ENCODE assay signal across 11 mouse cellular contexts in the genomic region with DNA sequence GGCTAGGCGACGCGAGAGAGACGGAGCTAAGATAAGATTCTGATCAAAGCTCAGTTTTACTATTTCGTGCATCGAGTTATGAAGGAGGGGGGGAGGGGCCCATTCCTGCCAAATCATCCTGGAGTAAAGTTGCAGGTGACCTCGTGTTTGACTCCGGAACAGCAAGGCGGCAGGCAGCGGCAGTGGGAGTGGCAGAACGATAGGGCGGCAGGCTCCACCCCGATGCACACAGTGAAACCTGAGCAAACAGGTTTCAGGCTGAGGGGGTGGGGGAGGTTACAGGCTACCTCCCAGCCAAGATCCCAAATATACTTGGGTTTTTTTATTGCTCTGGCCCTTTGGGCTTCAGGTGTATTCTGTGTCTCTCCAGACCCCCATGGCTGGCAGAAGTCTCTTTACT. TPM values are rescaled to one million over a fixed set of nuclear protein-coding genes. Genes with fewer than 3 reads are reported as not detected.
DNase-seq lines count a peak whose midpoint lies in the region; ATAC-seq lines count a peak whose summit lies in the region.
"Had no signal": no experiment of that assay in that cellular context is flagged by ENCODE, and none has a peak within 500 bp of the region (broad histone marks: within the 10 kb centered on the region; RNA-seq: fewer than 3 reads in every experiment).

No protein-coding gene starts in this region.

- H3K4me3 ChIP-seq in hindbrain, embryonic 15.5 days: no peak overlapping the region
- no peak overlapping the region for H3K4me3 ChIP-seq in hindbrain, embryonic 12.5 days
- peak overlapping the region; percentile 38 for H3K4me3 ChIP-seq in embryonic facial prominence, embryonic 10.5 days
- peak overlapping the region; percentile 10; the same call in 1 of the 2 replicates for H3K4me3 ChIP-seq in kidney, embryonic 14.5 days (ENCODE audit: low read length)
- H3K4me3 ChIP-seq in liver, embryonic 15.5 days (replicated peaks): no peak overlapping the region
- H3K4me3 ChIP-seq: layer of hippocampus, adult 2 months had no signal

- peak overlapping the region; percentile 37 for H3K4me2 ChIP-seq in hindbrain, embryonic 15.5 days
- H3K4me2 ChIP-seq in hindbrain, embryonic 12.5 days (replicated peaks): no peak overlapping the region; the same call in 1 of the 2 replicates
- H3K4me2 ChIP-seq in kidney, embryonic 14.5 days (replicated peaks; ENCODE audit: low read depth, low read length): peak overlapping the region; percentile 24
- H3K4me2 ChIP-seq in liver, embryonic 15.5 days: peak overlapping the region; percentile 42

- H3K9me3 ChIP-seq in hindbrain, embryonic 15.5 days: no peaks in the 10 kb centered on the region
- H3K9me3 ChIP-seq in hindbrain, embryonic 12.5 days (replicated peaks): no peaks in the 10 kb centered on the region
- H3K9me3 ChIP-seq in embryonic facial prominence, embryonic 10.5 days: no peaks in the 10 kb centered on the region
- H3K9me3 ChIP-seq in kidney, embryonic 14.5 days (ENCODE audit: control insufficient read depth, low read length): no peaks in the 10 kb centered on the region
- H3K9me3 ChIP-seq in liver, embryonic 15.5 days (replicated peaks): no peaks in the 10 kb centered on the region

- no peak overlapping the region for H3K9ac ChIP-seq in hindbrain, embryonic 15.5 days
- no peak overlapping the region for H3K9ac ChIP-seq in hindbrain, embryonic 12.5 days
- H3K9ac ChIP-seq in kidney, embryonic 14.5 days (ENCODE audit: low read depth, low read length): no peak overlapping the region
- H3K9ac ChIP-seq in liver, embryonic 15.5 days: no peak overlapping the region

- no peaks in the 10 kb centered on the region for H3K36me3 ChIP-seq in hindbrain, embryonic 15.5 days
- H3K36me3 ChIP-seq in hindbrain, embryonic 12.5 days: 0 out of 2 replicates have a peak, but pooled peaks cover 11% of the 10 kb centered on the region
- H3K36me3 ChIP-seq in embryonic facial prominence, embryonic 10.5 days (replicated peaks): peaks cover 36% of the 10 kb centered on the region
- peaks cover 5% of the 10 kb centered on the region; the same call in 1 of the 2 replicates for H3K36me3 ChIP-seq in kidney, embryonic 14.5 days (ENCODE audit: control insufficient read depth, insufficient read depth, low read length)
- peaks cover 29% of the 10 kb centered on the region for H3K36me3 ChIP-seq in liver, embryonic 15.5 days (replicated peaks)

- ATAC-seq in hindbrain, embryonic 15.5 days (ENCODE audit: low FRiP score, low read depth): no peak
- ATAC-seq in hindbrain, embryonic 12.5 days (ENCODE audit: low FRiP score): no peak
- peak; percentile 62 for ATAC-seq in kidney, embryonic 14.5 days (ENCODE audit: low FRiP score, low TSS enrichment)
- 0 out of 2 replicates have a peak, but pooled peaks have one; percentile 13 for ATAC-seq in liver, embryonic 15.5 days (ENCODE audit: insufficient read depth)
- no peak for ATAC-seq in erythroblast, adult 5-6 weeks (replicated peaks; ENCODE audit: low FRiP score, poor library complexity, severe bottlenecking)
- no peak for ATAC-seq in erythroid progenitor cell, adult 5-6 weeks (replicated peaks; ENCODE audit: low FRiP score, poor library complexity, severe bottlenecking)

- H3K4me1 ChIP-seq in hindbrain, embryonic 15.5 days (replicated peaks): peaks cover 8% of the 10 kb centered on the region; the same call in 1 of the 2 replicates
- peaks cover 8% of the 10 kb centered on the region for H3K4me1 ChIP-seq in hindbrain, embryonic 12.5 days
- peaks cover 22% of the 10 kb centered on the region for H3K4me1 ChIP-seq in embryonic facial prominence, embryonic 10.5 days
- H3K4me1 ChIP-seq in kidney, embryonic 14.5 days (ENCODE audit: control insufficient read depth, insufficient read depth, low read length): 0 out of 2 replicates have a peak, but pooled peaks cover 14% of the 10 kb centered on the region
- H3K4me1 ChIP-seq in liver, embryonic 15.5 days (replicated peaks): peaks cover 45% of the 10 kb centered on the region

- WGBS in hindbrain, embryonic 15.5 days: 33% methylated on average over 13 of the region's 13 CpGs
- WGBS in hindbrain, embryonic 12.5 days: 24% methylated on average over 13 of the region's 13 CpGs
- WGBS in embryonic facial prominence, embryonic 10.5 days: 13% methylated on average over 13 of the region's 13 CpGs
- WGBS in kidney, embryonic 14.5 days: 5% methylated on average over 13 of the region's 13 CpGs
- 41% methylated on average over 13 of the region's 13 CpGs for WGBS in liver, embryonic 15.5 days (ENCODE audit: insufficient replicate concordance)

- DNase-seq in embryonic facial prominence, embryonic 10.5 days (ENCODE audit: low spot score): peak; percentile 75
- no peak for DNase-seq in cerebellum, postnatal 4 days (ENCODE audit: low spot score in 2 of 2)
- DNase-seq: cerebellum, adult 9-10 months; thymus, postnatal 14 days had no signal

- no peaks in the 10 kb centered on the region for H3K27me3 ChIP-seq in hindbrain, embryonic 15.5 days
- H3K27me3 ChIP-seq in hindbrain, embryonic 12.5 days: no peaks in the 10 kb centered on the region
- no peaks in the 10 kb centered on the region for H3K27me3 ChIP-seq in embryonic facial prominence, embryonic 10.5 days (replicated peaks; ENCODE audit: low read depth, poor library complexity, severe bottlenecking)
- no peaks in the 10 kb centered on the region for H3K27me3 ChIP-seq in kidney, embryonic 14.5 days (ENCODE audit: control insufficient read depth, insufficient read depth, low read length)
- no peaks in the 10 kb centered on the region for H3K27me3 ChIP-seq in liver, embryonic 15.5 days

- H3K27ac ChIP-seq in hindbrain, embryonic 15.5 days (replicated peaks): no peak overlapping the region
- H3K27ac ChIP-seq in hindbrain, embryonic 12.5 days: no peak overlapping the region
- peak overlapping the region; percentile 24 for H3K27ac ChIP-seq in embryonic facial prominence, embryonic 10.5 days (replicated peaks)
- no peak overlapping the region for H3K27ac ChIP-seq in kidney, embryonic 14.5 days (ENCODE audit: low read depth, low read length)
- no peak overlapping the region for H3K27ac ChIP-seq in liver, embryonic 15.5 days (replicated peaks)
- H3K27ac ChIP-seq: layer of hippocampus, adult 2 months had no signal

RNA-seq across cellular contexts. Expression of gene Limd1, which starts 18.2 kb away (rescaled TPM):
- polyA plus RNA-seq in hindbrain, embryonic 15.5 days (2015; fragmentation: Nextera tagmentation; extraction: Ambion mirVana): 13.8 and 14.3 TPM in 2 replicates
- polyA plus RNA-seq in hindbrain, embryonic 12.5 days (2016; fragmentation: Nextera tagmentation; extraction: Ambion mirVana): 39.2 and 41.3 TPM in 2 replicates
- polyA plus RNA-seq in embryonic facial prominence, embryonic 10.5 days (2016; fragmentation: Nextera tagmentation; extraction: Ambion mirVana): 52.1 and 60.8 TPM in 2 replicates
- 36.7 and 55.9 TPM in 2 replicates for polyA plus RNA-seq in kidney, embryonic 14.5 days (2014; fragmentation: Nextera tagmentation; extraction: Ambion mirVana)
- polyA plus RNA-seq in liver, embryonic 15.5 days (2015; fragmentation: Nextera tagmentation; extraction: Ambion mirVana): 22.8 and 23.2 TPM in 2 replicates
- 10.7 and 19.2 TPM in 2 replicates for total RNA-seq in erythroblast, adult 5-6 weeks (2015; ENCODE audit: low replicate concordance)
- total RNA-seq in erythroblast, adult 5-6 weeks (2017; ENCODE audit: low replicate concordance): 14.1 and 22.6 TPM in 2 replicates
- 59.1 and 60.2 TPM in 2 replicates for total RNA-seq in erythroid progenitor cell, adult 5-6 weeks (2015; ENCODE audit: low replicate concordance)
- 46.1 and 70.6 TPM in 2 replicates for total RNA-seq in erythroid progenitor cell, adult 5-6 weeks (2017; ENCODE audit: low replicate concordance)

RNA-seq across cellular contexts. Expression of gene Sacm1l, which starts 32.9 kb away (rescaled TPM):
- polyA plus RNA-seq in hindbrain, embryonic 15.5 days (2015; fragmentation: Nextera tagmentation; extraction: Ambion mirVana): 51.2 and 52.9 TPM in 2 replicates
- 53.4 and 59.8 TPM in 2 replicates for polyA plus RNA-seq in hindbrain, embryonic 12.5 days (2016; fragmentation: Nextera tagmentation; extraction: Ambion mirVana)
- polyA plus RNA-seq in embryonic facial prominence, embryonic 10.5 days (2016; fragmentation: Nextera tagmentation; extraction: Ambion mirVana): 44.0 and 44.4 TPM in 2 replicates
- polyA plus RNA-seq in kidney, embryonic 14.5 days (2014; fragmentation: Nextera tagmentation; extraction: Ambion mirVana): 37.5 and 56.3 TPM in 2 replicates
- polyA plus RNA-seq in liver, embryonic 15.5 days (2015; fragmentation: Nextera tagmentation; extraction: Ambion mirVana): 25.7 and 26.5 TPM in 2 replicates
- total RNA-seq in erythroblast, adult 5-6 weeks (2015; ENCODE audit: low replicate concordance): 12.7 and 15.5 TPM in 2 replicates
- 12.8 and 13.4 TPM in 2 replicates for total RNA-seq in erythroblast, adult 5-6 weeks (2017; ENCODE audit: low replicate concordance)
- 23.1 and 25.2 TPM in 2 replicates for total RNA-seq in erythroid progenitor cell, adult 5-6 weeks (2015; ENCODE audit: low replicate concordance)
- total RNA-seq in erythroid progenitor cell, adult 5-6 weeks (2017; ENCODE audit: low replicate concordance): 23.8 and 32.0 TPM in 2 replicates

Comparison
In these comparisons a context has a peak if more than half of its experiments do, and no peak if none do; other contexts are left out.
1. ATAC-seq: peak in kidney, embryonic 14.5 days (single experiment) and liver, embryonic 15.5 days (single experiment); none in hindbrain, embryonic 15.5 days (single experiment), hindbrain, embryonic 12.5 days (single experiment), erythroblast, adult 5-6 weeks (single experiment) and erythroid progenitor cell, adult 5-6 weeks (single experiment).
2. H3K4me3 ChIP-seq: peak in embryonic facial prominence, embryonic 10.5 days (single experiment) and kidney, embryonic 14.5 days (single experiment); none in hindbrain, embryonic 15.5 days (single experiment), hindbrain, embryonic 12.5 days (single experiment) and liver, embryonic 15.5 days (single experiment).